Mouse (Mus musculus) activated CD4-positive, CD25-positive, alpha-beta regulatory T cell, adult 4 months (primary cell): ENCODE data around the gene Prkab1. TPM values are rescaled to one million over a fixed set of nuclear protein-coding genes. Genes with fewer than 3 reads are reported as not detected.

Source experiments
- ATAC-seq: one replicate; pipeline ENCODE4 v1.8.0; 2017
- polyA plus RNA-seq, 2 experiments: library from polyadenylated mRNA; unstranded; fragments of 100-300 nt; shearing (Covaris generic); gene quantifications; one replicate each; pipeline ENCODE4 v1.2.1; 2017

Gene Prkab1
- polyA plus RNA-seq, 2 experiments from 2014 or later, result 36.1 to 43.3 TPM

GRCm38 (mm10) chr5:115978255-115978654 is 46.1 kb downstream of the Prkab1 start:
- ATAC-seq, result no peak

- ATAC-seq, result no peak
Measured at GRCm38 (mm10) chr5:115977757-115978156, 46.6 kb downstream of the Prkab1 start.

- ATAC-seq, result no peak
Measured at GRCm38 (mm10) chr5:115977266-115977665, 47.0 kb downstream of the Prkab1 start.

- no peak for ATAC-seq
Measured at GRCm38 (mm10) chr5:115976446-115976845, 47.9 kb downstream of the Prkab1 start.

- ATAC-seq, result no peak
Measured at GRCm38 (mm10) chr5:115975672-115976071, 48.6 kb downstream of the Prkab1 start.

GRCm38 (mm10) chr5:115971236-115971635 is 53.1 kb downstream of the Prkab1 start:
- ATAC-seq, result no peak

Other genes starting within 250 kb of the Prkab1 start
- gene Cit, start 179.2 kb downstream of the Prkab1 start, polyA plus RNA-seq, result 10 to 100 TPM in 1 of 2 experiments, 1 to 10 TPM in 1; 7.2 to 10.2 TPM
- not detected for gene Tmem233, start 58.7 kb upstream of the Prkab1 start, polyA plus RNA-seq